8 mouse cellular contexts compared by ENCODE assay signal in genomic region chr1:78511621-78512160, GRCm38 (mm10). TPM values are rescaled to one million over a fixed set of nuclear protein-coding genes. Genes with fewer than 3 reads are reported as not detected.
DNase-seq lines count a peak whose midpoint lies in the region; ATAC-seq and TF ChIP-seq lines count a peak whose summit lies in the region.

Gene BC035947 (minus strand): TSS chr1:78512158.

- ATAC-seq in granulocyte monocyte progenitor cell, adult 5-6 weeks (replicated peaks; ENCODE audit: poor library complexity, severe bottlenecking) = peak; percentile 50
- peak; percentile 63 for ATAC-seq in kidney, postnatal 0 days (replicated peaks; ENCODE audit: low FRiP score, low read depth)
- peak; percentile 38; the same call in 1 of the 2 replicates for ATAC-seq in megakaryocyte, adult 5-6 weeks (ENCODE audit: poor library complexity, severe bottlenecking)
- ATAC-seq in stomach, embryonic 16.5 days (ENCODE audit: insufficient read depth, low FRiP score) = peak; percentile 47; the same call in 1 of the 2 replicates
- ATAC-seq in activated CD4-positive, CD25-positive, alpha-beta regulatory T cell, adult 4 months = no peak

- peak within 1 kb of the TSS; percentile 14; the same call in 1 of the 2 replicates for H3K4me3 ChIP-seq in kidney, postnatal 0 days (replicated peaks; ENCODE audit: low read depth, low read length)
- peak within 1 kb of the TSS; percentile 32 for H3K4me3 ChIP-seq in stomach, embryonic 16.5 days (replicated peaks; ENCODE audit: low read length)

- peak; percentile 9 for DNase-seq in urinary bladder, postnatal 25 days (ENCODE audit: low spot score)
- DNase-seq in urinary bladder, postnatal 4 days (ENCODE audit: low spot score in 2 of 2) = no peak
- DNase-seq in kidney, postnatal 0 days (ENCODE audit: low spot score) = no peak
- no peak for DNase-seq in cerebellum, adult 11-12 months

- H3K27ac ChIP-seq in kidney, postnatal 0 days = no peak within 1 kb of the TSS
- H3K27ac ChIP-seq in stomach, embryonic 16.5 days (ENCODE audit: low read length) = no peak within 1 kb of the TSS

- H3K4me2 ChIP-seq in kidney, postnatal 0 days (ENCODE audit: low read length) = peak within 1 kb of the TSS; percentile 57
- H3K4me2 ChIP-seq in stomach, embryonic 16.5 days (ENCODE audit: low read depth, low read length) = peak within 1 kb of the TSS; percentile 50

- H3K4me1 ChIP-seq in kidney, postnatal 0 days (replicated peaks; ENCODE audit: insufficient read depth, low read length) = no peaks in the 10 kb centered on the region
- H3K4me1 ChIP-seq in stomach, embryonic 16.5 days (ENCODE audit: control insufficient read depth, insufficient read depth, low read length) = no peaks in the 10 kb centered on the region

- WGBS in kidney, postnatal 0 days = 4% methylated on average over 25 of the region's 25 CpGs
- 5% methylated on average over 25 of the region's 25 CpGs for WGBS in stomach, embryonic 16.5 days

- TF ChIP-seq CTCF in kidney, postnatal 0 days (IDR thresholded peaks at IDR 0.05; ENCODE audit: low read depth) = no peak

- H3K27me3 ChIP-seq in kidney, postnatal 0 days (ENCODE audit: insufficient read depth, low read length) = no peaks in the 10 kb centered on the region
- H3K27me3 ChIP-seq in stomach, embryonic 16.5 days (ENCODE audit: control insufficient read depth, insufficient read depth, low read length) = no peaks in the 10 kb centered on the region

- H3K9ac ChIP-seq in kidney, postnatal 0 days (ENCODE audit: low read depth, low read length) = no peak within 1 kb of the TSS
- H3K9ac ChIP-seq in stomach, embryonic 16.5 days (ENCODE audit: low read length) = peak within 1 kb of the TSS; percentile 13

- H3K36me3 ChIP-seq in kidney, postnatal 0 days (ENCODE audit: insufficient read depth, low read length) = no peaks in the 10 kb centered on the region
- H3K36me3 ChIP-seq in stomach, embryonic 16.5 days (ENCODE audit: control insufficient read depth, insufficient read depth, low read length) = no peaks in the 10 kb centered on the region

- no peaks in the 10 kb centered on the region for H3K9me3 ChIP-seq in kidney, postnatal 0 days (replicated peaks; ENCODE audit: low read length)
- no peaks in the 10 kb centered on the region for H3K9me3 ChIP-seq in stomach, embryonic 16.5 days (replicated peaks; ENCODE audit: control insufficient read depth, low read length)

RNA-seq across cellular contexts. Expression of gene BC035947, which starts in this region (rescaled TPM):
- not detected in 2 replicates for total RNA-seq in granulocyte monocyte progenitor cell, adult 5-6 weeks (2014; fragmentation: Nextera tagmentation)
- total RNA-seq in granulocyte monocyte progenitor cell, adult 5-6 weeks (2017) = not detected in 2 replicates
- 2.5 and 2.8 TPM in 2 replicates for polyA plus RNA-seq in kidney, postnatal 0 days (2015; fragmentation: Nextera tagmentation; extraction: Ambion mirVana)
- not detected in 2 replicates for total RNA-seq in megakaryocyte, adult 5-6 weeks (2015)
- not detected in 2 replicates for total RNA-seq in megakaryocyte, adult 5-6 weeks (2017)
- 0.23 TPM in 1 of 2 replicates, not detected in the other for polyA plus RNA-seq in stomach, embryonic 16.5 days (2015; fragmentation: Nextera tagmentation; extraction: Ambion mirVana)
- not detected for polyA plus RNA-seq in activated CD4-positive, CD25-positive, alpha-beta regulatory T cell, adult 4 months (2017; shearing (Covaris generic))

Comparison
In these comparisons a context has a peak if more than half of its experiments do, and no peak if none do; other contexts are left out.
1. Peak in ATAC-seq in granulocyte monocyte progenitor cell, adult 5-6 weeks; RNA of the gene not detected or under 1 TPM.
2. Peak in ATAC-seq in megakaryocyte, adult 5-6 weeks; RNA of the gene not detected or under 1 TPM.
3. Peak in ATAC-seq, H3K4me3 ChIP-seq, H3K9ac ChIP-seq and H3K4me2 ChIP-seq in stomach, embryonic 16.5 days; RNA of the gene not detected or under 1 TPM.